Mouse (Mus musculus): ENCODE measurements around the gene Rsu1.
A peak's percentile ranks its signal among the peaks of the same experiment; 100 is the strongest.

The Rsu1 gene

DNA sequence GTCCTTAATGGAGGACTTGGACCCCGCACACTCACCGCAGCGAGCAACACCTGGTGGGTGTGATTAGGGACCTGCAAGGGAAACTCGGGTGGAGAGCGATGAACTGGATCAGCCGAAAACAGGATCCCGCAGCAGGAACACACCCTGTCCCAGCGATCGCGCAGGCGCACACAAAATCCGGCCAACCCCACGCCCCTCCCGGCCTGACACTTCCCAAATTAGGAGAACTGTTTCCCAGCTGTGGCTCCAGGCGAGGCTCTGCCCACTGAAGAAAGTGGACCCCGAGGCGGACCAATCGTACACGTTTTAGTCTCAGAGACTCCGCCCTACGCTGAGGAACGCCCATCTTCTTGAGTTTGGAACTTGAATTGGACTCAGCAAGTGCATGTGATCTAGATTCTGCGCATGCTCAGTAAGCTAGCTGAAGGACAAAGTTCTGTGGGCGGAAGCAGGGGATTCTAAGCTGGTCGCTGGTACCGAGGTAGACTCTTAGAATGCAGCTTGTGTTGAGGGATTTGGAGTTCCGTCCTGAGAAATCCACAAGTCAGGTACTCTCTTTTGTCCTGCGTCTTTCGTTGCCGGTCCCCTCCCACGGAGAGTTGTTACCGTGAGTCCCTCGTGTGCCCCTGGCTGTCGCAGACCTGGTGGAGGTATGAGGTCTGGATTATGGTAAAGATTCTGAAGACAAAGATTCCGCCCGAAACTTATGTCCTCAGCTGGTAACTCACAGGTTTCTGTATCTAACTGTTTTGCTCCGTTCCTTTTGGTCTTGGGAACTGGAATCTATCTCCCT lies at the start of gene Rsu1:
Rsu1 (minus strand) TSS at position 251 of the 793 bp plus-strand sequence.
- peak; percentile 99 for DNase-seq

DNA sequence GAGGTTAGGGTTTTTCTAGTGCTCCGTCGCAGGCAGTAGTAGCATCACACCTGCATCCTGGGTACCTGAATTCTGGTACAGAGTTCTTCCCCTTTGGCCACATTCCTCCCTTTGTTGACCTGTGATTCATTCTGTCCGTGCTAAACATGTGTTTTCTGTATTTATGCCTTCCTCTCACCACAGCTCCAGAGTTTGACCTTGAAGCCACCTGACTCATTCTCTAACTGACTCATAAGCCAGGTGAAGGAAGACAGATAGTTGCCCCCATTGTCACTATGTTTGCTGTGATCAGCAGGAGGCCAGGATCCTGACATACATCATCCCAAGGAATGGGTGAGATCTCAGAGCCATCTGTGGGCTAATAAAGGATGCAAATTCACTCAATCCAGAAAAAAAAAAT lies 32.2 kb upstream of the Rsu1 start:
- no peak for DNase-seq

DNA sequence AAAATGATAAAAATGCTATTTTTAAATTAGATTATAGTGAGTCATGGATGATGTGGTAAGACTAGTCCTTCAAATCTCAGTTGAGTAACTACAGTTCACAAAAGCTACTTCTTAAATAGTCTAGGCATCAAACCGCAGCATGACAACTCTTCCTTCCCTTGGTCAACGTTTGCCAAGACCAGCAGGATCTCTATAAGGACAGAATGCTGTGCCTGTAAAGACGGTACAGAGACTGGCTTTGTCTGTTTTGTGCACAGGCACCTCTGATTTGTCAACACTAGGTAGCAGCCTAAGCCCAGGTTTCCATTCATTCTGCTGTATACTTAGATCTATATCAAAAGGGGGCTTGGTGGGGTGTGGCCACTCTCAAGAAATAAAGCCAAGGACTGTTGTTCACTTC lies 27.8 kb upstream of the Rsu1 start:
- DNase-seq = peak; percentile 65

DNA sequence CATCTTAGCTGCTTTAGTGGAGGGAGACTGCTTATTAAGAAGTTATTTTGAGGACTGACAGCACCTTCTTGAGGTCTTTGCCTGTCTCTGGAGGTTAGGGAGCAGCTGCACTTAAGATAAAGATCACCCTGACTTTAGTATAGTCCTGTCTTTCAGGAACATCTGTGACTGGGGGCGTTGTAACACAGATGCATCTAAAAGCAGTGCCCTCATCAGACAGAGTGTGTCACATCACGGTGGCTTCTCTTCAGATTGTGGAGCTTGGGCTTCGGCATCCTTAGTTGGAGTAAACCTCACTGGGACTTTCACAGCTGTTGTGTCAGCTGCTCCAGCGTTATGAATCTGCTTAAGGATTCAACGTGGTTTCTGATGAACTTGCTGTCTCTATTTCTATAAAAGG lies 26.5 kb upstream of the Rsu1 start:
- DNase-seq = no peak

DNA sequence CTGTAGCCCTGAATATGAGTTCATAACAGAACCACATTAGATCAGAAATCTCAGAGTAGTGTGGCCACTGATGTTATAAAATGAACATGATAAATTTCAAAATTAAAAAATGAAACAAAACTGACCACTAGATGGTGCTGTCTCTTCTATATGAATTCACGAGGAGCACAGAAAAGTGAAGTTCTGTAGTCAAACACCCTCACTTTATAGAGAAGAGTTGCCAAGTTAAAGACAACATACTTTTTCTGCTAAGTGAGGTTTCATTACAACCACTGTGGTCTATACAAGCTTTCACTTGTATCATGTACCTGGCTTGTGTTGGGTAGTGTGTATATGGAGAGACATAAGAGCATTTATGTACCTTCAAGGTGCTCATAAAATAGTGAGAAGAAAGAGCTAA lies 19.4 kb upstream of the Rsu1 start:
- DNase-seq = peak; percentile 84

DNA sequence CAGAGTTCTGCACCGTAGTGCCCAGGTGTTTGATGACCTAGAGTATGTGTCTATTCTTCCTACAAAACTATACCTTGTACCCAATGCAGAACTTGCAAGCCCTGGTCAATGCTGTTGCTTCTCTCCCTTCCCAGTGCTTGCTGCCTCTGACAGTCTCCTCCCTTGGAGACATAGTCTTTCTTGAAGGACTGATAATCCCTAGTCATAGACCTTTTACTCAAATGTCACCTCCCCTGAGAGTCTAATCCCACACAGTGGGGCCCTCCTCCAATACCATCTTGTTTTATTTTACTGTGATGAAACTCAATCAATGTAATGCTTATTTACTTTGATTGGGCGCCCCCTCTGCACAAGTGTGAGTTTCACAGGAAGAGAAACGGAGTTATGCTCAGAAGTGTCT lies 18.9 kb upstream of the Rsu1 start:
- no peak for DNase-seq

DNA sequence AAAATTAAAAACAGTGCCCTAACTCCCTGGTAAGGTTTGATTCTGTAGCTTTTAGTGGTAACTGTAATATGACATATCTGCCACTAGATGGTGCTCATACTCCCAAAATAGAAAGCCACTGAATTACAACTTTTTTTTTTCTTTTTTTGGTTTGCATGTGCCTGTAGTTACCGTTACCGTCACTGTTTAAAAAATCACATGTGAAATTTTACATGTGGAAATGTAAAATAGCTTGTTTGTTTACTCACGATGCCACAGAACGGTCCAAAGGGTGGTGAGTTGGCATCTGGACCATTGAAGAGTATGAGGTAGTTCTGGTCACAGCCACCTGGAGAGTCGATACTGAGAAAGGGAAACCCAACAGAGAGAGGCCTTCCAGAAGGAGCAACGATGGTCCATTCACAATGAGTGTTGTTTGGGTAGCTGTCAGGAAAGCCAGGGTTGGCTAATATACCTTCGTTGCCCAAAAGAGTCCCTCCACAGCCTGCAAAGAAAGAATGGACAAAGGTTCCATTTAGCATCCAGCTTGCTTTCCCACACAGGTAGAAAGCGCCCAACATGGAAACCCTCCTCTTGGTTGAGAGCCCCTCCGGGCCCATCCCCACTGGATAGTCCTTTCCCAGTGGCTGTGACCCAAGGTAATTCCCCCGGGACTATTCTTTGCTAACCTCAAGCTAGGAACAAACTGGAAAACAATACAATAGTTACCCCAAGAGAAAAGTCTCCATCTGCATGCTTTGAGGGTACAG lies 7.1 kb upstream of the Rsu1 start:
- peak; percentile 52 for DNase-seq

DNA sequence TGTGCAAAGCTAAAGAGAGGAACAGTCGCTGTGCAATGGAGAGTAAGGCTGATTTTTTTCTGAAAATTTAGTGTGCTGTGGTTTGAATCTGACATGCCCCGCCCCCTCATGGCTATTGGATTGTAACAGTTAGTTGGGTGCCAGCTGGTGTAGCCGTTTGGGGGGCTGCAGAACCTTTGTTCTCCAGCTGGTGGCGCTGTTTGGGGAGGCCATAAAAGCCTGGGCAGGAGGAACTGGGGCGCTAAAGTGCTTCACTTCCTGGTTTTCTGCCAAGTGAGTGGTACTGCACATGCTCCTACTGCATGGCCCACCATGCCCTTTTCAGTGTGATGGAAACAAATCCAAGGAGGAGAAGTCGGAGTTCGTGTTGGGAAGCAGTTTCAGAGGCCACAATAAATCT lies 4.7 kb upstream of the Rsu1 start:
- DNase-seq = peak; percentile 7

DNA sequence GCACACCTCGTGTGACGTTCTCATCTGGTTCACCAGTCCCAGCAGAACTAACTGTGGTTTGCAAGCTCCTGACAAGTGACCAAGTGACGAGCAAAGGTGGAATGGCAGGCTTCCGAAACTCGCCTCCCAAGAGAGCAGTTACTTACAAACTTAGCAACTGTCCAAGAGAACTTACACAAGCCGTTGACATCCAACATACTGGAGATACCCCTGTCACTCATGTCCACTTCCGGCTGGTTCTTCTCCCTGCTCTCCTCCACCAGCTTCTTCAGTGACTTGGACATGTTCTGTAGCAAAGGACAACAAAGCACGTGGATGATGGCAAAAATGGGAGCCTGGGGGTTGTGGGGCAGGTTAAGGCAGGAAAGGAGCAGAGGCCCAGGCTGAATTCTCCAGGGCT lies 479 bp downstream of the Rsu1 start:
- DNase-seq = no peak

DNA sequence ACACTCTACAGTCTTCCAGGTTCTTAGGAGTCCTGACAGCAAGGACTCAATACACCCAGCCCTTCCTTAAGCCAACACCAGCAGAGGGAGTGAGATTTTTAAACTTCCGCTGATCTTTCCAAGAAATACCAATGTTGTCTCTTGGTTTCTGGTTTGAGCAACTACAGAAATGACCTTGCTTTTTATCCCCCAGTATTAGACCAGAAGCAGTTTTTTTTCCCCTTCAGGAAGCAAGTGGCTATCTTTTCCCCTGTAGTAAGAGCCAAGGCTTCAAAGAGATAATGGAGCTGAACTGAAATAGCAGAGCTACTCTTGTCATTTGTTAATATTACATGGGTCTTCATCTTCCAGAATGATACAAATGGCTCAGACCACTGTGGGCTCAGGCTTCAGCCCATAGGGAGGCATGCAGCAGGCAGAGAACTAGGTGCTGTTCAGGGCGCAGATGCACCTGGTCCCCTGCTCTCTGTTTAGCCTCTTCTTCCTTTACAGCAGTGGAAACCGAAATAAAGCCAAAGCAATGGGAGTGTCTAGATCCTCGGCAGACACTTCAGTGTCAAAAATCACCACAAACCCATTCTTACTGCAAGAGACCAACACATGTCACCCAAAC lies 2.4 kb downstream of the Rsu1 start:
- no peak for DNase-seq

DNA sequence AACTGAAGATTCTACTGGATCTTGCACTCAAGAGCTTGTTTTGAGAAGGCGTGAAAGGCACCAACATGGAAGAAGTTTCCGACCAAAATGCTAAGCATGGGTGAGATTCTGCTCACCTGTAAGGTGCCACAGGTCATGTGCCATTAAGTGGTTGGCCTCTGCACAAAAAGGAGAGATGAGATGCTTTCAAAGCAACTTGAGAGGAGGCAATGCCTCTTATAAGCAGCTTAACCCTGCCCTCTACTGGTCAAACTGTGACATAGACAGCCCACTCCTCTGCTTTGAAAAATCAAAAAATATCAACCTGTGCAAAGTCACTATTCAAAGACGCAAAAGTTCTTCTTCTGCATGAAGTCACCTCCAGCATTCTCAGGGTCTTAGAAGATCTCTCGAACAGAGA lies 6.3 kb downstream of the Rsu1 start:
- peak; percentile 78 for DNase-seq

DNA sequence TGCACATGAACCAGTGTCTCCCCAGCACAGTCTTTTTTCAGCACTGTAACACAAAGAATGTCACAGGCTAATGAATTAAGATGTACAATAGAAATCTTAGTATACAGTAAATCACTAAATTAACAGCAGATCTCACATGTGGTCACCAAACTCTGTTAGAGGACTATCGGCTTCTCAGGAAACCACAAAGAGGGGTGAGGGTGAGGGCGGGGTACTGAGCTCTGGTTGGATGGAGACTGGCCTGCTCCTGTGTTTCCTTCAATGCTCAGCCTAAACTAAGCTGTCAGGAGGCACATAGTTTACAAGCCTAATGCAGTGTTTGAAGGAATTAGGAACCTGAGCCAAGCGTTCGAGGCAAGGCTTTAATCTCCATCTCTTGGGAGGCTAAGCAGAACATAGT lies 8.1 kb downstream of the Rsu1 start:
- DNase-seq = no peak

DNA sequence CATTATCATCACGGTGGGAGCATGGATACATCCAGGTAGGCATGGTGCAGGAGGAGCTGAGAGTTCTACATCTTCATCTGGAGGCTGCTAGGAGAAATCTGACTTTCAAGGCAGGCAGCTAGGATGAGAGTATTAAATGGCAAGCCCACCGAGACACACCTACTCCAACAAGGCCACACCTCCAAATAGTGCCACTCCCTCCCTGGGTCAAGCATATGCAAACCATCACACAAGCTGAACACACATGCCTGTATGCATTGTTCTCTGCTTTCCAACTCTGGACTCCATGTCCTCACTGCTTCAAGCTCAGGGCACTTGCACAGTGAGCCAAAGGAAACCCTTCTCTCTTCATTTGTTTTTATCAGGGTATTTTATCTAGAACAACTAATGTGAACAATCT lies 12.6 kb downstream of the Rsu1 start:
- DNase-seq = no peak

DNA sequence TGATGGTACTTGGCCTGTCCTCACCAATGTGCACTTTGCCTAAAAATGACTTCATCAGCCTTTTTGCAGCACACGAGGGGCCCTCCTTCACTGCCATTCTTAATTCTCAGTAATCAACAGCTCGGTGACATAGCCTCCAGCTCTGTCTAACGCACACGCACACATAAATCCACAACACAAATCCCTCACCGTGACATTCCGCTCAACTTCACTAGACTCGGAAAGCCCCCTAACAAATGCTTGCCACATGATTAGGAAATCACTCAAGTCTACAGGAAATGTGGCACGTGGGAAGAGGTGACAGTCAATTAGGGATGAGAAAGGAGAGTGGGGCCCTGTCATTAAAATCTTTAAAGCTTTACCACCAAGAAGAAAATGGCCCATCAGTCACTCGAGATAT lies 30.5 kb downstream of the Rsu1 start:
- no peak for DNase-seq

DNA sequence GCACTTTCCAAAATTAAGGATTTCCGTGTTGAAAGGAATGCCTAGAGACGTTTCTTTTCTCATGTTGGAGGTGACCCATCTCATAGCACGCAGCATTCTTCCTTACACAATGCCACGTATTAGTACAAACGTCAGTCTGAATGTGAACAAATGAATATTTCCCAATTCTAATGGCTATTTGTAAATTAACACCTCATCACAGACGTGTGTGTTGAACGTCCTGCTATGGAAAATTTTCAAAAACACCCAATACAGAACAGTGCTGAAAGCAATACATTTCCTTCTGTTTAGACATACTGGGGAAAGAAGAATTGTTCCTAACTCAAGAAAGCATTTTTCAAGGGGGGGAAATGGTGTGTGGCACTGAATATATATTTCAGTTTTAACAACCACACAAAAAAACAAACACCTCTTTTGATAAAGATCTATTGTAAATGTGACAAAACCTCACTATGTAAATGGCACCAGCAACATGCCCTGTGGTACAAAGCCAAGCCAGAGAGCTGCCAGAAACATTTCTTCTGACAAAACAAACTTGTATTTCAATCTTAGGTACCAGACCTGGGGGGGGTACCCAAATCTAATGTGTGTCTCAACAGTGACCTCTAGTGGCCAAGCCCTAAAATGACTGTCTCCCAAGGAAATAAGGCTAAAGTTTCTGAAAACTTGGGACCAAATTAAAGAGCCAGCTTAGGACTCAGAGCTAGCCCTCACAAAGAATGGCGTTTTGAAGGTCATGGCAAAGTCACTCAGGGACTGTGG lies 33.9 kb downstream of the Rsu1 start:
- peak; percentile 83 for DNase-seq

DNA sequence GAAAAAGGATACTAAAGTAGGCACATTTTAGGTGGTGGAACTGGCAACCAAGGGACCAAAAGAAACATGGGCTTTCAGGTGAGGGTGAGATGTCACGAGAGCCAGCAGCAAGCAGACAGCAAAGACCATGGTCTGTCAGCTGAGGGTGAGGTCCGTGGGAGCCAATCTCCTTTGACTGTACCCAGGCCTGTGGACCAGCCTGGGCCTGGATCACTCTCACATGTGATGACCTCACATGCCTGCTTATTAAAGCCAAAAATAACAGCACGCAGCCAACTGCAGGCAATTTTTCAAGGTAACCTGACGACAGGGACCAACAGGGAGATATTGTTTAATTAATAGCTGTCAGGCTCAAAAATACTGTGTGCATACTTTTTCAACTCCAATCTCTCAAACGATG lies 35.5 kb downstream of the Rsu1 start:
- no peak for DNase-seq

DNA sequence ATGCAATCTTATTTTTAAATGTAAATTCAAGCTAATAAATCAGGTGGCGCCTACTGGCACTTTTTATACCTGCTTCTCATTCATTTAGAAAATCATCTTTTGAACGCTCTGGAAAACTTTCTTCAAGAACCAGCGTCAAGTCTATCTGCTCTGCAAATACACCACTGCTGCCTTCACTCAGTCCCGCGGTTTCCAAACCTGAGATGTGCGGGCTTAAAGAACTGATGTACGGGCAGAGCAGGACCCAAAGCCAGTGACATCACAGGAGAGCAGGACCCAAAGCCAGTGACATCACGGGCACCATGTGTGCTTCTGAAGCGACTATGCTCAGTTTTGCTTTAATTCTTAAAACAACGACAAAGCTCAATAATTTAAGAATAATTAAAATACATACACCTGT lies 36.4 kb downstream of the Rsu1 start:
- DNase-seq = no peak

DNA sequence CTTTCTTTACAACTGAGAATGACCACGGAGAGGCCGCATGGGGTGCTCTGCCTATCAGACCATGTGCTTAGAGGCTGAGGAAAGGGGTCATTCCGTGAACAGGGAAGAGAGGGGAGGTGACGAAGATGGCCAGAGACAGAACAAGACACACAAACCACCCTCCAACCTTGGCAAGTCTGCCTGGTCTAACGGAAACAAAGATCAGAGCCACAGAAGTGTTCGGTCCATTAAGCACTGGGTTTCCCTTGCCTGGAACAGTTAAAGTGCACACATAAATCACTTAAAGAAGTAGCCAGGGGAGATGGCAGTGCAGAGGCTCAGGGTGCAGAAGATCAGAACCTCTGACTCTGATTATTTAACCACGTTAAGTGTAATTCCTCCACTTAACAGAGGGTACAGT lies 37.3 kb downstream of the Rsu1 start:
- peak; percentile 19 for DNase-seq

DNA sequence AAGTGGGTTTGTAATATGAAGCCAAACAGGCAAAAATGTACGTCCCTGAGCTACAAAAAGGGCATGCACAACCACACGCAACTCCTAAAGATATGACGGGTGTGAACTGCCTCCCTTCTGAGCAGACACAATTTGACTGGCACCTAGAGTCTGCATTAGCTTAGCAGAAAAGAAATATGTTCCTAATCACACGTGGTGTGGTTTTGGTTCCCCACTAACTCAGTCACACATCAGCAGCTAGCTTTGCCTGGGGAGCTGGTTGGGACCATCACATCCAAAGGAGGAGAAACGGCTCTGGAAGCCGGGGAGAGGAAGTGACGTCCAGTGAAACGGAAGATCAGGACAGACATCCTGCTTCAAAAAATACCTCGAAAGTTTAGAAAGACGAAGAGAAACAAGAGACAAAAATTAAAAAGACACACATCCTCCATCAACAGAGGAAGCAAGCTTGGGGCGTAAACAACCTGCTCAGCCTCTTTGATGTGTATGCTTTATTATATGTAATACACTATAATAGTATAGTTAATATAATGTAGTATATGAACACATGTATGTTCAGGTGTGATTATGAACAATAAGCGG lies 37.9 kb downstream of the Rsu1 start:
- DNase-seq = peak; percentile 18

DNA sequence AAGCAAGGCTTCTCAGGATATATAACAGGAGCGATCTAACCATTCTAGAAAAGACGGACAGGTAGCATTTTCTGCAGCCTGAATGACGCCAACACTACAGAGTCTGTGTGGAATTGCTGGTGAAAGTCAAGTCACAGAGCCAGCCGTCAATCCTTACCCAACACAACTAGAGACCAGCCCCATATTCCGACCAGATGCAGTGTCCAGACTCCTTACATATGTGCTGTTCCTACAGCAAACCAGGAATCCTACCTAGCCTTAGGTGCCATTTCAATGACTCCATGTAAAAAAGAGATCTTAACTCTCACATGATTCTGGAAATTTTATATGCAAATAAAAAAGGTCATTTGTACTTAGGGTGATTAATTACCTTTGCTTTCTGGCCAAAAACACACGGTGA lies 38.9 kb downstream of the Rsu1 start:
- DNase-seq = no peak

DNA sequence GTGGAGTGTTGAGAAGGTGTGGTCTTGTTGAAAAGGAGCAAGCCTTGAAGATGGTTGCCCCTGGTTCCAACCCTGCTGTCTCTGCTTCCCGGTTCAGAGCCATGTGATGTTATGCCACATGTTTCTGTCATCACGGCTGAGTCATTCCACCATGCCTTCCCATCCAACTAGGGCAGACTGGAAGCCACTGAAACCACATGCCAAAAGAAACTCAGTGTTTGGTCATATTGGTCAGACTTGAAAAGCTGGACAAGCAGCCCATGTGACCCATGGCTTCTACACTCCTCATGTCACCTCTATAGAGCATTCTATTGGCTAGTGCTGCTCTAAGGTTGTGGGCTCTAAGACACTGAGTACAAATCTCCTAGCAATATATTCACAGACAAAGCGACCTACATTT lies 41.5 kb downstream of the Rsu1 start:
- DNase-seq = no peak

DNA sequence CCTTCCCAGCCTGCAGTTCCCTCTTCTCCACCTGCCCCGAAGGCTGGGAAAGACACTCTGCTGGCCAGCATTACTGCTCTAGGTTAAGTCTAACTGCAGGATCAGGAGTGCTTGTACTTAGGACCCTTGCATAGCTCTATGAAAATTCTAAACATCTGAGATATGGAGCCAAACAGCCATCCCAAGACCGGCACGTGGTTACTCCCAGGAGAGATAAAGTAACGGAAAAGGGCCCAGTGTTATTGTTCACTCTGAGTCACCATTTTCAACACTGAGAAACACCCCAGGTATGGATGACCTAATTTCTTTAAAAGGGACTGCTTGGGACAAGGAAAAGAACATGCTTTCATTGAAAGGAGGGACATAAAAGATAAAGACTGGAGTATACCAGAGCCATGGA lies 45.2 kb downstream of the Rsu1 start:
- DNase-seq = no peak

DNA sequence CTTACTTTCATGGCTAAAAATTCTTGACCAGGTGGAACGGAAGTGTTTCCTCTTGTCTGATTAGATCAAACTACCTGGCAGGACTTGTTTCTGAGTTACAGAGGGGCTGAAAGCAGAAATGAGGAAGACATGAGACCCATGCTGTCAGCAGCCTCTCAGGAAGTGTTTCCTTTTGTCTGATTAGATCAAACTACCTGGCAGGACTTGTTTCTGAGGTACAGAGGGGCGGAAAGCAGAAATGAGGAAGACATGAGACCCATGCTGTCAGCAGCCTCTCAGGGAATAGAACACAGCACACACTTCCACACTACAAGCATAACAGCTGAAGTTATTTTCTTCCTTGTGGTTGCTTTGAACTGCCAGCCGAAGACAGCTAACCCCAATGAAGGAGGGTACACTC lies 46.7 kb downstream of the Rsu1 start:
- DNase-seq = no peak

Measured in embryo, embryonic 11 days (tissue).